Mouse (Mus musculus) cerebellum, adult 2 months (tissue): ENCODE data around the gene Ptpn1.

Source experiments
- CTCF ChIP-seq: fragments of 200-500 bp; IDR thresholded peaks from 2 replicates; pipeline ENCODE4 v1.5.1; 2011; ENCODE audit warnings: low read depth, mild to moderate bottlenecking, control low read depth, low read length, moderate library complexity, borderline replicate concordance; ENCODE audit not compliant: insufficient read depth
- POLR2A ChIP-seq: fragments of 200-500 bp; IDR thresholded peaks from 2 replicates; pipeline ENCODE4 v1.6.1; 2011; ENCODE audit warnings: low read length, control low read depth, borderline replicate concordance; ENCODE audit not compliant: insufficient read depth

- TF ChIP-seq CTCF (no peak), POLR2A (no peak)
Measured at GRCm38 (mm10) chr2:168010893-168011292, 79.0 kb downstream of the Ptpn1 start.
